Mouse (Mus musculus) spleen, adult 2 months (tissue): ENCODE measurements around the gene Tle4.

Experiments used
- CTCF ChIP-seq: fragments of 200-500 bp; IDR thresholded peaks from 2 replicates; pipeline ENCODE4 v1.5.1; 2011; ENCODE audit warnings: mild to moderate bottlenecking, inconsistent platforms; ENCODE audit not compliant: insufficient read depth, insufficient read length, insufficient replicate concordance; ENCODE audit errors: extremely low read depth
- POLR2A ChIP-seq: fragments of 200-500 bp; IDR thresholded peaks from 2 replicates; pipeline ENCODE4 v1.6.1; 2011; ENCODE audit warnings: low read depth, low read length, inconsistent platforms

- TF ChIP-seq CTCF (no peak), POLR2A (no peak)
Observed at GRCm38 (mm10) chr19:14619814-14620213, 22.0 kb upstream of the Tle4 start.
